16 mouse cellular contexts compared by ENCODE assay signal in the genomic region with DNA sequence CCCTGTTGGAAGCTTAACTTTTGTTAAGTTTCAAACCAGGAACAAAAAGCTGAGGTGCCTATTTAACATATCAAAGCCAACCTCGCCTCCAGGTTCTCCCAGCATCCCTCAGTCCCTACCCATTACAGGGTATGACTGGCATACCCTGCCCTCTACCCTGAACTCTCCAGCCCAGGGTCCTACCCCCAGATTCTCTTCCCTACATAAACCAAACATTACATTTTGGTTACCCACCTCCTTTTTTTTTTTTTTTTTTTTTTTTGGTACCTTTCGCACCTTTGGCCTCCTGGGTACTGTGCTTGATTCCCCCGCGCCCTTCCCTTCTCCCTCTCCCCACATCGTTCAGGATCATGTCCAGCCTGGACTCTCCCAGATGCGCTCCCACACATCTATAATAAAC.
"Had no signal": no experiment of that assay in that cellular context is flagged by ENCODE, and none has a peak within 500 bp of the region (broad histone marks: within the 10 kb centered on the region; RNA-seq: fewer than 3 reads in every experiment).

No protein-coding gene starts in this region.

- H3K36me3 ChIP-seq: neural tube, embryonic 13.5 days; neural tube, embryonic 15.5 days; stomach, embryonic 15.5 days had no signal

- DNase-seq: retina, postnatal 1 day; right cerebral cortex, adult 18-20 months; right cerebral cortex, postnatal 14 days; right cerebral cortex, postnatal 25 days; right cerebral cortex, postnatal 4 days; spleen, adult 18-20 months; thymus, adult 18-20 months; thymus, adult 2 months; thymus, postnatal 14 days; thymus, postnatal 25 days; thymus, postnatal 36 days; thymus, postnatal 4 days had no signal

- H3K4me3 ChIP-seq: neural tube, embryonic 13.5 days; neural tube, embryonic 15.5 days; stomach, embryonic 15.5 days had no signal

- H3K9ac ChIP-seq: neural tube, embryonic 13.5 days; neural tube, embryonic 15.5 days; stomach, embryonic 15.5 days had no signal

- H3K27me3 ChIP-seq: stomach, embryonic 15.5 days had no signal

- H3K4me1 ChIP-seq: neural tube, embryonic 13.5 days; stomach, embryonic 15.5 days had no signal

- H3K9me3 ChIP-seq: neural tube, embryonic 13.5 days; neural tube, embryonic 15.5 days; stomach, embryonic 15.5 days had no signal

- H3K27ac ChIP-seq: neural tube, embryonic 13.5 days; neural tube, embryonic 15.5 days; stomach, embryonic 15.5 days; stomach, postnatal 0 days had no signal
